Mouse (Mus musculus) MEL (cell line): ENCODE measurements around the gene Fam178b. TPM values are rescaled to one million over a fixed set of nuclear protein-coding genes. Genes with fewer than 3 reads are reported as not detected.

ENCODE experiments used
- DNase-seq: peaks from one replicate; pipeline ENCODE4 v3.0.0; 2011; ENCODE audit warnings: low read depth, low spot score
- H3K27ac ChIP-seq: 2 replicates; pipeline ENCODE4 v1.5.1; 2012; ENCODE audit warnings: low read depth, mild to moderate bottlenecking, control low read depth, low read length, moderate library complexity; ENCODE audit not compliant: control insufficient read depth
- H3K27me3 ChIP-seq, 2 experiments: fragments of 150-350 bp in 1 of 2; sonication (generic) in 1 of 2; 2 replicates each; pipeline ENCODE4 v1.6.1; 2012; ENCODE audit warnings: low read length in 2 of 2, mild to moderate bottlenecking in 2 of 2, improper control_type of control experiment in 1 of 2, moderate library complexity in 1 of 2; ENCODE audit not compliant: insufficient read depth in 2 of 2, control insufficient read depth in 1 of 2
- H3K36me3 ChIP-seq, 2 experiments: 2 replicates each; pipeline ENCODE4 v1.6.1; 2012 to 2014; ENCODE audit warnings: low read length in 2 of 2, improper control_type of control experiment in 1 of 2, inconsistent platforms in 1 of 2, mild to moderate bottlenecking in 1 of 2; ENCODE audit not compliant: insufficient read depth in 2 of 2, control insufficient read depth in 1 of 2
- H3K4me1 ChIP-seq, 2 experiments: fragments of 150-350 bp in 1 of 2; sonication (generic) in 1 of 2; 2 replicates each; pipeline ENCODE4 v1.6.1; 2012; ENCODE audit warnings: low read length in 2 of 2, improper control_type of control experiment in 1 of 2, mild to moderate bottlenecking in 1 of 2; ENCODE audit not compliant: insufficient read depth in 2 of 2, control insufficient read depth in 1 of 2
- H3K4me3 ChIP-seq, 2 experiments: fragments of 150-350 bp in 1 of 2; sonication (generic) in 1 of 2; 2 replicates each; pipeline ENCODE4 v1.5.1; 2012; ENCODE audit warnings: low read depth in 2 of 2, low read length in 2 of 2, mild to moderate bottlenecking in 2 of 2, moderate library complexity in 2 of 2, control low read depth in 1 of 2, improper control_type of control experiment in 1 of 2; ENCODE audit not compliant: control insufficient read depth in 1 of 2, insufficient read depth in 1 of 2
- H3K79me2 ChIP-seq: 2 replicates; pipeline ENCODE4 v1.6.1; 2012; ENCODE audit warnings: mild to moderate bottlenecking, low read length, moderate library complexity; ENCODE audit not compliant: control insufficient read depth, poor library complexity, insufficient read depth
- H3K9ac ChIP-seq: 2 replicates; pipeline ENCODE4 v1.6.1; 2012; ENCODE audit warnings: low read depth, mild to moderate bottlenecking, control low read depth, low read length, moderate library complexity; ENCODE audit not compliant: control insufficient read depth, poor library complexity, severe bottlenecking
- H3K9me3 ChIP-seq: fragments of 150-350 bp; sonication (generic); replicated peaks from 2 replicates; pipeline ENCODE4 v1.6.1; 2012; ENCODE audit warnings: mild to moderate bottlenecking, low read length, improper control_type of control experiment, moderate library complexity; ENCODE audit not compliant: insufficient read depth
- BHLHE40 ChIP-seq: IDR thresholded peaks from 2 replicates; pipeline ENCODE4 v1.6.1; 2012; ENCODE audit warnings: low read depth, mild to moderate bottlenecking, inconsistent platforms, low read length, improper control_type of control experiment, borderline replicate concordance
- CHD1 ChIP-seq: IDR thresholded peaks from 2 replicates; pipeline ENCODE4 v1.6.1; 2012; ENCODE audit warnings: low read depth, mild to moderate bottlenecking, inconsistent platforms, low read length, improper control_type of control experiment
- CTCF ChIP-seq, 3 experiments: IDR thresholded peaks in 2 of 3; conservative IDR thresholded peaks in 1 of 3; 2 replicates each; pipeline ENCODE4 v1.5.1; 2011 to 2012; ENCODE audit warnings: low read length in 3 of 3, low read depth in 2 of 3, mild to moderate bottlenecking in 2 of 3, improper control_type of control experiment in 1 of 3, inconsistent platforms in 1 of 3, mixed read lengths in 1 of 3, moderate library complexity in 1 of 3; ENCODE audit not compliant: control insufficient read depth in 1 of 3, insufficient read depth in 1 of 3, poor library complexity in 1 of 3, severe bottlenecking in 1 of 3
- E2F4 ChIP-seq: IDR thresholded peaks from 2 replicates; pipeline ENCODE4 v1.6.1; 2011; ENCODE audit warnings: low read depth, low read length, improper control_type of control experiment, borderline replicate concordance
- ELF1 ChIP-seq: IDR thresholded peaks from 2 replicates; pipeline ENCODE4 v1.6.1; 2014; ENCODE audit warnings: low read depth, mild to moderate bottlenecking, inconsistent platforms, low read length, improper control_type of control experiment, moderate library complexity
- EP300 ChIP-seq, 2 experiments: IDR thresholded peaks; 2 replicates each; pipeline ENCODE4 v1.6.1; 2011; ENCODE audit warnings: improper control_type of control experiment in 2 of 2, low read length in 2 of 2, low read depth in 1 of 2, mild to moderate bottlenecking in 1 of 2
- GABPA ChIP-seq: IDR thresholded peaks from 2 replicates; pipeline ENCODE4 v1.6.1; 2012; ENCODE audit warnings: low read depth, mild to moderate bottlenecking, inconsistent platforms, low read length, improper control_type of control experiment, moderate library complexity
- GATA1 ChIP-seq: IDR thresholded peaks from 2 replicates; pipeline ENCODE4 v1.6.1; 2011; ENCODE audit warnings: low read depth, low read length, improper control_type of control experiment
- HCFC1 ChIP-seq: IDR thresholded peaks from 2 replicates; pipeline ENCODE4 v1.6.1; 2012; ENCODE audit warnings: low read depth, mild to moderate bottlenecking, inconsistent platforms, low read length, improper control_type of control experiment, moderate library complexity
- MAFK ChIP-seq: IDR thresholded peaks from 2 replicates; pipeline ENCODE4 v1.6.1; 2011; ENCODE audit warnings: low read depth, mild to moderate bottlenecking, low read length, improper control_type of control experiment, borderline replicate concordance
- MAZ ChIP-seq: IDR thresholded peaks from 2 replicates; pipeline ENCODE4 v1.6.1; 2012; ENCODE audit warnings: low read depth, mild to moderate bottlenecking, inconsistent platforms, low read length, improper control_type of control experiment
- NELFE ChIP-seq: IDR thresholded peaks from 2 replicates; pipeline ENCODE4 v1.6.1; 2011; ENCODE audit warnings: low read depth, low read length, improper control_type of control experiment
- RCOR1 ChIP-seq: IDR thresholded peaks from 2 replicates; pipeline ENCODE4 v1.6.1; 2012; ENCODE audit warnings: low read depth, mild to moderate bottlenecking, inconsistent platforms, low read length, improper control_type of control experiment
- SIN3A ChIP-seq: IDR thresholded peaks from 2 replicates; pipeline ENCODE4 v1.6.1; 2012; ENCODE audit warnings: low read length, improper control_type of control experiment, inconsistent platforms
- TAL1 ChIP-seq: IDR thresholded peaks from 2 replicates; pipeline ENCODE4 v1.6.1; 2012; ENCODE audit warnings: mild to moderate bottlenecking, inconsistent platforms, low read length, moderate library complexity, mixed read lengths
- TBP ChIP-seq: IDR thresholded peaks from 2 replicates; pipeline ENCODE4 v1.8.0; 2011; ENCODE audit warnings: low read depth, low read length, improper control_type of control experiment
- TCF12 ChIP-seq: IDR thresholded peaks from 2 replicates; pipeline ENCODE4 v1.6.1; 2014; ENCODE audit warnings: low read depth, mild to moderate bottlenecking, inconsistent platforms, low read length, improper control_type of control experiment, moderate library complexity
- UBTF ChIP-seq: IDR thresholded peaks from 2 replicates; pipeline ENCODE4 v1.6.1; 2012; ENCODE audit warnings: low read depth, mild to moderate bottlenecking, inconsistent platforms, low read length, improper control_type of control experiment, moderate library complexity, borderline replicate concordance; ENCODE audit not compliant: insufficient read depth
- ZNF384 ChIP-seq: IDR thresholded peaks from 2 replicates; pipeline ENCODE4 v1.6.1; 2012; ENCODE audit warnings: low read depth, mild to moderate bottlenecking, inconsistent platforms, low read length, improper control_type of control experiment
- polyA plus RNA-seq, 2 experiments: library from polyadenylated mRNA; stranded (reverse) in 1 of 2; unstranded in 1 of 2; fragments of >175 nt in 1 of 2; fragments of >200 nt in 1 of 2; gene quantifications; 2 replicates each; pipeline versions ENCODE4 v1.2.1 to v1.2.4; 2012; ENCODE audit warnings: low replicate concordance in 2 of 2, low read depth in 1 of 2; ENCODE audit not compliant: insufficient read length in 2 of 2, insufficient read depth in 1 of 2, missing spikeins in 1 of 2
- total RNA-seq: library from RNA; depleted of rRNA; stranded (reverse); fragments of 300-350 nt; gene quantifications from 2 replicates; pipeline ENCODE4 v1.2.3, GENCODE M21; 2012

Fam178b gene
- total and polyA plus RNA-seq, 3 experiments, result 0.19 to 0.29 TPM; not detected in 1

DNA sequence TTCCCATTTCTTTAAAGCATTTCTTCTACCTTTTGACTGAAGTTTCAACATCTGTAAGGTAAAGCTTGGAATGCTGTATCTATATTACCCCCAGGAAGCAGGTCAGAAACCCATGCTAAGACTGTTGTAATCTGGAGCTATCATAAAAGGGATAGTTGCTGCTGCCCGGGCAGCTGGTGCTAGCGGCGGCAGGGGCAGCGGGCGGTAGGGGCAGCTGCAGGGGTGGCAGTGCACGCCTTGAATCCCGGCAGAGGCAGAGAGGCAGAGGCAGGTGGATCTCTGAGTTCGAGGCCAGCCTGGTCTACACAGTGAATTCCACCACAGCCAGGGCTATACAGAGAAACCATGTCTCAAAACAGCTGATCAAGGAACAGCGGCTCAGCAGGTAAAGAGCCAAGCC lies 140.1 kb downstream of the Fam178b start:
- Histone ChIP-seq H3K4me3 (no peak overlapping the region), H3K79me2 (peaks cover 4% of the 10 kb centered on the region)
- TF ChIP-seq TAL1 (no peak), TBP (no peak), MAFK (no peak), E2F4 (no peak), GABPA (no peak), MAZ (no peak), EP300 (IDR thresholded peaks at IDR 0.05; ENCODE audit: low read depth in 1 of 2, low read length in 2 of 2) (no peak), GATA1 (no peak), ELF1 (no peak), NELFE (no peak), SIN3A (no peak), TCF12 (no peak), ZNF384 (no peak), CTCF (IDR thresholded peaks at IDR 0.05 in 2 of 3, conservative IDR thresholded peaks at IDR 0.05 in 1 of 3; ENCODE audit: control insufficient read depth in 1 of 3, insufficient read depth in 1 of 3, low read depth in 2 of 3, low read length in 3 of 3, poor library complexity in 1 of 3, severe bottlenecking in 1 of 3) (no peak), BHLHE40 (no peak), UBTF (no peak)
- TF ChIP-seq, all 39 proteins: peak for 0
- Histone ChIP-seq H3K27ac (no peak overlapping the region), H3K36me3 (no peaks in the 10 kb centered on the region; a peak in 1 of 4 replicates), H3K9me3 (no peaks in the 10 kb centered on the region), H3K9ac (no peak overlapping the region), H3K27me3 (no peaks in the 10 kb centered on the region), H3K4me1 (peaks cover 0 to 3% of the 10 kb centered on the region in 2 experiments; a peak in 3 of 4 replicates)
- DNase-seq, result no peak

DNA sequence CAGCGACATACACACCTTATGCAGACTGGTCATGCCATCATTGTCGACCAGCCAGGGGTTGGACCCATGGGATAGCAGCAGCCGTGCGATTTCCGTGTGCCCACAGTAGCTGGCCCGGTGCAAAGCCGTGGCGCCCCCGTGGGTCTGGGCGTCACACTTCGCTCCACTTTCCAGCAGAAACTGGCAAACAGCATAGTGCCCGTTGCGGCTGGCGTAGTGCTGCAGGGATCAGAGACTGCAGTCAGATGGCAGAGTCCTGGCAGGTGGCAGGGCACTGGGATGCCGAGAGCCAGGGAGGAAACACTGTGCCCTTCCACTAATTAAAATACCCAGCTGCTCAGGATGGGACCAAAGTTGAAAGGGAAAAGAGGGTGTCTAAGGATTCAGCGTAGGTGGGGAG lies 141.1 kb downstream of the Fam178b start:
- H3K36me3 ChIP-seq, result no peaks in the 10 kb centered on the region; a peak in 1 of 4 replicates
- no peaks in the 10 kb centered on the region for H3K27me3 ChIP-seq
- no peak overlapping the region for H3K27ac ChIP-seq
- no peak overlapping the region for H3K9ac ChIP-seq
- no peaks in the 10 kb centered on the region for H3K9me3 ChIP-seq
- no peaks in the 10 kb centered on the region; a peak in 3 of 4 replicates for H3K4me1 ChIP-seq
- DNase-seq, result no peak
- no peak overlapping the region for H3K4me3 ChIP-seq
- H3K79me2 ChIP-seq, result peaks cover 3% of the 10 kb centered on the region
- TF ChIP-seq CHD1, result no peak
- TF ChIP-seq HCFC1, result no peak
- TF ChIP-seq ELF1, result no peak
- no peak for TF ChIP-seq UBTF
- no peak for TF ChIP-seq RCOR1
